Mouse (Mus musculus): Measurements from ENCODE around the gene Snx15.
"Not testable (repeated sequence)": the region's sequence is repeated elsewhere in the genome, so short reads cannot be mapped to it uniquely, and the experiment has no call there.

DNA sequence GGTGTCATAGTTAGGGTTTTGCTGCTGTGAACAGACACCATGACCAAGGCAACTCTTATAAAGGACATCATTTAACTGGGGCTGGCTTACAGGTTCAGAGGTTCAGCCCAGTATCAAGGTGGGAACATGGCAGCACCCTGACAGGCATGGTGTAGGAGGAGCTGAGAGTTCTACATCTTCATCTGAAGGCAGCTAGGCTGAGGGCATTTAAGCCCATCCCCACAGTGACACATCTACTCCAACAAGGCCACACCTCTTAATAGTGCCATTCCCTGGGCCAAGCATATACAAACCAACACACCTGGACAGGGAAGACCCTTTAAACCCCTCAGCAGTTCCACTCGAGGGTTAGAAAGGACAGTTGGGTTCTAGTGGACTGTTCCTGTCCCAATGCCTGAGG, 5.1 kb upstream of the Snx15 start:
- TF ChIP-seq POLR2A (IDR thresholded peaks at IDR 0.05; ENCODE audit: borderline replicate concordance, extremely low read depth, low read depth, low read length); CTCF (IDR thresholded peaks at IDR 0.05; ENCODE audit: insufficient read depth, low read length): not testable (repeated sequence)
